Mouse (Mus musculus) adrenal gland, postnatal 4 days (tissue): Measurements from ENCODE around the gene Gtf2a1l. TPM values are rescaled to one million over a fixed set of nuclear protein-coding genes. Genes with fewer than 3 reads are reported as not detected.
A peak's percentile ranks its signal among the peaks of the same experiment; 100 is the strongest.

Experiments used
- DNase-seq, 2 experiments: peaks; one replicate each; pipeline ENCODE4 v3.0.0; 2021 to 2022; ENCODE audit warnings: low spot score in 2 of 2, mixed read lengths in 2 of 2
- long read RNA-seq, 2 experiments: library from polyadenylated mRNA; stranded (forward); transcript quantifications; one replicate each; pipeline ENCODE4 v2.0.0; 2021
- total RNA-seq, 2 experiments: library from RNA; stranded (reverse); gene quantifications; 2 replicates each; pipeline ENCODE4 v1.2.3; 2021

The Gtf2a1l gene
- total RNA-seq, result not detected
- long read RNA-seq, experiment 1, result 0 reads
- long read RNA-seq, experiment 2, result 0 reads

- no peak for DNase-seq
Observed at GRCm38 (mm10) chr17:88668452-88668851, at the start of gene Gtf2a1l. TSS of gene Gtf2a1l (plus strand) at chr17:88668660.

- no peak for DNase-seq
Observed at GRCm38 (mm10) chr17:88620935-88621334, 47.5 kb upstream of the Gtf2a1l start.

- no peak for DNase-seq
Observed at GRCm38 (mm10) chr17:88621374-88621773, 47.1 kb upstream of the Gtf2a1l start.

GRCm38 (mm10) chr17:88622711-88623110 lies 45.7 kb upstream of the Gtf2a1l start:
- no peak for DNase-seq

- no peak for DNase-seq
Observed at GRCm38 (mm10) chr17:88624386-88624785, 44.1 kb upstream of the Gtf2a1l start.

GRCm38 (mm10) chr17:88625350-88625749 lies 43.1 kb upstream of the Gtf2a1l start:
- DNase-seq, result no peak

GRCm38 (mm10) chr17:88625931-88626330 lies 42.5 kb upstream of the Gtf2a1l start:
- DNase-seq, result no peak

- no peak for DNase-seq
Observed at GRCm38 (mm10) chr17:88626347-88626811, 42.1 kb upstream of the Gtf2a1l start.

- no peak for DNase-seq
Observed at GRCm38 (mm10) chr17:88627150-88627549, 41.3 kb upstream of the Gtf2a1l start.

GRCm38 (mm10) chr17:88628676-88629380 lies 39.6 kb upstream of the Gtf2a1l start:
- DNase-seq, result peak in 1 of 2 experiments; percentile 35

- no peak for DNase-seq
Observed at GRCm38 (mm10) chr17:88629381-88629759, 39.1 kb upstream of the Gtf2a1l start.

- no peak for DNase-seq
Observed at GRCm38 (mm10) chr17:88629931-88630553, 38.4 kb upstream of the Gtf2a1l start.

- no peak for DNase-seq
Observed at GRCm38 (mm10) chr17:88630554-88630948, 37.9 kb upstream of the Gtf2a1l start.

GRCm38 (mm10) chr17:88632631-88633030 lies 35.8 kb upstream of the Gtf2a1l start:
- no peak for DNase-seq

- DNase-seq, result no peak
Observed at GRCm38 (mm10) chr17:88636076-88636475, 32.4 kb upstream of the Gtf2a1l start.

GRCm38 (mm10) chr17:88636587-88636986 lies 31.9 kb upstream of the Gtf2a1l start:
- DNase-seq, result no peak

GRCm38 (mm10) chr17:88641012-88641411 lies 27.4 kb upstream of the Gtf2a1l start:
- peak in 1 of 2 experiments; percentile 40 for DNase-seq

- no peak for DNase-seq
Observed at GRCm38 (mm10) chr17:88641836-88642235, 26.6 kb upstream of the Gtf2a1l start.

GRCm38 (mm10) chr17:88644876-88645275 lies 23.6 kb upstream of the Gtf2a1l start:
- DNase-seq, result no peak

GRCm38 (mm10) chr17:88645299-88645698 lies 23.2 kb upstream of the Gtf2a1l start:
- DNase-seq, result no peak

- no peak for DNase-seq
Observed at GRCm38 (mm10) chr17:88647149-88647548, 21.3 kb upstream of the Gtf2a1l start.

- DNase-seq, result peak in 1 of 2 experiments; percentile 24
Observed at GRCm38 (mm10) chr17:88652010-88652409, 16.4 kb upstream of the Gtf2a1l start.
